Mouse (Mus musculus) fat pad, adult 2 months (tissue): ENCODE results near the gene Pcx.

Source experiments
- DNase-seq: peaks from one replicate; pipeline ENCODE4 v3.0.0-alpha.2; 2011; ENCODE audit warnings: low read depth, low spot score; ENCODE audit errors: extremely low read depth

The Pcx gene

GRCm38 (mm10) chr19:4509986-4510963 is at the start of gene Pcx:
Pcx (plus strand) TSS chr19:4510472.
- peak; percentile 97 for DNase-seq

DNA sequence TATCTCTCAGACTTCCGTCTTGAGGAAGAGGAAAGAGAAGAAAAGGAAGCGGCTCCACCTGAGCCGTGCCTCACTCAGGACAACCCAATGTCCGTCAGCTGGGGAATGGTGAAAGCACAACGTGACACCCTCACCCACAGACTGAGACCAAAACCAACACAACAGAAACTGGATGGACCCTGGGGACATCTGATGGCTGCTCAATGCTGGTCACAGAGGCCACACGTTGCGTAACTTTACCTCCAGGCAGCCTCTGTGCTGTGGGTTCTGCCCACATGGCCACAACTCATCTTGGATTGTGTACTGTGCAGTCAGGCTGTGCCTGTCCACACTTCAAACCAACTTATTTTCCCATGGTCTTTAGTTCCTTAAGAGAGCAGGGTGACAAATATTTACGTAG is 48.3 kb upstream of the Pcx start:
- peak; percentile 42 for DNase-seq

DNA sequence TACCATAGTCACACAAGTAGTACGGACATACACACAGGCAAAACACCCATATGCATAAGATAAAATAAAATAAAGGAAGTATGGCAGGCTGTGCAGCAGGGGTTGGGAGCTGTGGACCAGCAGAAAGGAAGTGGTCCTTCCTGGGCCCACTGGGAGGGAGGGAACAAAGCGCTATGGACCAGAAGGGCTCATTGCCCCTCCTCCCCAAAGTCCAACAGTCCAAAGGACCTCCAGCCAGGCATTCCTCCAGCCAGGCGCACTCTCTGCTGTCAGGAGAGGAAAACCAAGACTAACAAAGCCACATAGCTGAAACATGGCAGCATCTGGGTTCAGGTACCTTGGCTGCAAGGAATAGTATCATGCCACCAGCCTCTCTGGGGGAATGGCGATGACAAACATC is 45.6 kb upstream of the Pcx start:
- DNase-seq: no peak

- no peak for DNase-seq
Measured at GRCm38 (mm10) chr19:4468363-4468762, 41.9 kb upstream of the Pcx start.

GRCm38 (mm10) chr19:4473549-4473948 is 36.7 kb upstream of the Pcx start:
- DNase-seq: no peak

DNA sequence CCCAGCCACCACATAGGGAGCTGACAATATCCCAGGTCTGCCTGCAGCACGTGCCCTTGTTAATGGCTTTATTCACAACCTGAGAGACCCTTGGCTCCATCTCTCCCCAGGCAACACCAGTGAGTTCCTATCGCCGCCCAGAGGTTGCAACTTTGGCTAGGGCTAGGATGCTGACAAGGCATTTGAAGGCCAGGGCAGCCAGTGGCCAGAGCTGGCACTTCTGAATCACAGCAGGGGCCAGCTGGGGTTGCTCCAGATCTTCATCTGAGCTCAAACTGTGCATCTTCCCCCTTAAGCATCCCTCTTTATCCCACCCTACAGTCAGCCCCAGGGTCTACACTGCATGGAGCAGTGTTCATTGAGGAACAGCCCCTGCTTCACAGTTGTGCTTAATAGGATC is 35.5 kb upstream of the Pcx start:
- DNase-seq: no peak

DNA sequence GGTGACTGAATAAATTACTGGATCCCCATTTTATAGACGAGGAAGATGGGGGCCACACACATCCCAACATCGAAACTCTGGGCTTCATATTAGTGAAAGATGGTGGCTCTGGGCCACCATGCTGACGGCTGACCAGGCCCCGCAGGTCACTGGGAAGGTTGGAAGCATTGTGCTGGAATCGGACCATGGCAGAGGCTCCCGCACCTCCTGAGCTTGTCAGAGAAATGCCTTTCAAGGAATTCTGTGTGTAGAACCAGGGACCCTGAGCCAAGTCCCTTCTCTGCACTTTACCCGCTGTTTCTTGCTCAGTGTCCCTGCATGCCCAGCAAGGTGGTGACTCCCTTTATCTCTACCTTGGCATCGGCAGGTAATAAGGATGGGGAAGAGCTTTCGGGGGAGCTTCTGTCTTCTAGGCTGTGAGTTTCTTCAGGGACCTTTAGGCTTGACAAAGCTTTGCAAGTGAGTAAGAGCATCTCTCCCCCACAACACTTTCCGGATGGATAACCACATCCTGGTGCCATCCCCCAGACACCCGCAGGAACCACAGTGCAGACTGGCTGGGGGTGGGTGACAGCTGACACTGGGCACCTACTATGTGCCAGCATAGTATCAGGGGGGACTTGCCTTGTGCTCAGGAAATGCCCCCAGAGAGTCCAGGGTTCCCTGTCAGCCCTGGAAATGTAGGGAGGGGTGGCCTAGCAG is 34.9 kb upstream of the Pcx start:
- DNase-seq: no peak

- DNase-seq: no peak
Measured at GRCm38 (mm10) chr19:4476601-4477257, 33.5 kb upstream of the Pcx start.

- DNase-seq: peak; percentile 59
Measured at GRCm38 (mm10) chr19:4477345-4478189, 32.7 kb upstream of the Pcx start, which contains the start of gene Syt12. Syt12 (minus strand) TSS chr19:4477447.

GRCm38 (mm10) chr19:4478190-4478516 is 32.1 kb upstream of the Pcx start:
- DNase-seq: no peak

DNA sequence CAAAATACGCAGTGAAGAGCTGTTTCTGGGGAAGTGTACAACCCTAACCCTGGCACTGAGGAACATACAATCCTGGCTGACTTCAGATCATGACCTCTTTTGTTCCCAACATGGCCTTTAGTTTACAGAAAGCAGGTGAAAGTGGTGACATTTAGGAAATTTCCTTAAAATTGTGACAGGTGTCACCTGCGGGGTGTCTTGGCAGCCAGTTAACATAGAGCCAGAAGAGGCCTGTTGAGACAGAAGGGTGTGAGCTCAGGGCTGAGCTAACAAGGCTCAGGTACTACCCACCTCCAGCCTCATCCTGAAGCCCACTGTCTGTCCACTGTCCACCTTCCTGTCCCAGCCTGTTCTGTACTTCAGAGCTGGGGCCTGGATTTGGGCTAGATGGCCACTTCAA is 30.2 kb upstream of the Pcx start:
- no peak for DNase-seq

GRCm38 (mm10) chr19:4481326-4481725 is 28.9 kb upstream of the Pcx start:
- no peak for DNase-seq

GRCm38 (mm10) chr19:4482111-4482859 is 28.0 kb upstream of the Pcx start:
- no peak for DNase-seq

DNA sequence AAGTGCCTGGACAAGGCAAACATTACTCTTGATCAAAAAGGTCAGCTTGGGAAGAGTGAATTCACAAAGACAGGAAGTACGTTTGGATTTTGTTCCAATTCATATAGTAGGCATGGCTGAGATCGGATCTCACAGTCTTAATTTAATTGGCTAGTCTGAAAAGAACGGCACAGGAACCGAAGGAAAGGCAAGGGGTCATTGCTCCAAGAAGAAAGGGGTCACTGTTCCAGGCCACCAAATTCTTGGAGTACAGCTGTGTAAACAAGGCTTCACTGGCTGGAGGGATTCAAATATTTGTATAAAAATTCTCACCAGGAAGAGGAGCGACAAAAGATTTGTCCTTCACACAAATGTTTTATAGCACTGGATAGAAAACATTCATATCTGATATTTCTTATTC is 25.3 kb upstream of the Pcx start:
- DNase-seq: no peak

DNA sequence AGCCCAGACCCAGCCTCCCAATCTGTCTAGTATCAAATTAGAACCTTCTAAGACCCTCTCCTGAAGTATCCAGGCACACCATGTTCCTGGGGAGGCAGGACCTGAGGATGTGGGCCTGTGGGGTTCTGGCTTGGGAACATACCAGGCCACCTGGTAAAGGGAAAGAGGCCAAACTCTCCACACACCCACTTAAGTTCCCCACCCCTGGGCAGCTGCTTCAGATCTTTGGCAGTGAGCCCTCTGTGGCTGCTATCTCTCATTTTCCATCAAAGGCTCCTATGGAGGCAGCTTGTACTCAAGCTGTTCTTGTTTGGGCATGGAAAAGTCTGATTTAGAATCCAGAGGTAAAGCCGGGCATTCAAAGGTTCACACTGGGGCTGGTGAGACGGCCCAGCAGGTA is 22.4 kb upstream of the Pcx start:
- no peak for DNase-seq

DNA sequence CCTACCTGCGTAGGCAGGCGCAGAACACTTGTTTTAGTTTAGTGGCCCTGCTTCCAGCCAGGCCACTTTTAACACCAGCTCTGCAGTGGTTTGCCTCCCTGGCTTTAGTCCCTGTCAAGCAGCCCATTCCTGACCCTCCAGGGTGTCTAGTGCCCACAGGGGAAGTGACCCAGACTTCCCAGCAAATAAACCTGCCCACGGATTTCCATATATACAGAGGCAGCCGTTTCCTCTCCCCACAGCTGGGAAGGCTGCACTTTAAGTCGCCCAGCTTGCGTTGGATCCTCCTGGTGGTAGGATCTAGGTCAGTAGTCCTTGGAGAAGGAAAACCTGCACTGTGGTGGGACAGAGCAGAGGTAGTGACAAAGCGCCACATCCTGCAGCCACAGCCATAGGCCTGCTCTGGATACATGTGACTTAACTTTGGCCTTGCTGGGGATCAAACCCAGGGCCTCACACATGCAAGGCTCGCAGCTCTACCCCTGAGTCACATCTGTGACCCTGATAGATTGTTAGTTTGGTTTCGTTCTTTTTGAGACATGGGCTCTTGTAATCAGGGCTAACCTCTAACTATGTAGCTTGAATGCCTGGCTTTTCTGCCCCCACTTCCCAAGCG is 19.1 kb upstream of the Pcx start:
- no peak for DNase-seq

- DNase-seq: no peak
Measured at GRCm38 (mm10) chr19:4492526-4493296, 17.6 kb upstream of the Pcx start.

GRCm38 (mm10) chr19:4494707-4495106 is 15.6 kb upstream of the Pcx start:
- no peak for DNase-seq

DNA sequence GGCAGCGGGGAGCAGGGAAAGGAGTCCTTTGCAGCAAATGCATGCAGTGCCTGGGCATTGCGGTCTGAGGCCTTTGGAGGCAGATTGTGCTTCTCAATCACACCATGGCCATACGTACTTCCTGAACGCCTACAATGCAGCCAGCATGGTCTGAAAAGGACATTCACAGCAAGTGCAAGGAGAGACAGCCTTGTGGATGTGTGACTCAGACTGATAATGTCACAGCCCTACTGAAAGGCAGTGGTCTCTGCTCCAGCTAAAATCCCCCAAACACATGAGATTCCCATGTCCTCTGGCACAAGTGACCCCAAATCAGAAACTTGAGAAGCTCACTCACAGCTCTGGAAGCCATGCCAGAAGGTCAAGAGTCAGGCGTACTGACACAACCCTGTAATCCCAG is 14.5 kb upstream of the Pcx start:
- no peak for DNase-seq
